Mouse (Mus musculus) midbrain, embryonic 14.5 days (tissue): ENCODE measurements around the gene Cfap43. TPM values are rescaled to one million over a fixed set of nuclear protein-coding genes. Genes with fewer than 3 reads are reported as not detected.

ENCODE experiments used
- ATAC-seq: fragments of 200-750 bp; cut with Nextera tagmentation; 2 replicates; pipeline ENCODE4 v1.8.0; 2017; ENCODE audit warnings: moderate number of reproducible peaks, moderate library complexity; ENCODE audit not compliant: low FRiP score, low TSS enrichment
- DNase-seq: peaks from one replicate; pipeline ENCODE4 v3.0.0-alpha.2; 2015
- H3K27ac ChIP-seq: fragments of 300-500 bp; sonication (generic); replicated peaks from 2 replicates; pipeline ENCODE4 v1.5.1; 2014; ENCODE audit warnings: mild to moderate bottlenecking, low read depth, low read length, moderate library complexity
- H3K27me3 ChIP-seq: fragments of 300-500 bp; sonication (generic); 2 replicates; pipeline ENCODE4 v1.6.1; 2014; ENCODE audit warnings: low read length, control low read depth, mixed read lengths; ENCODE audit not compliant: control insufficient read depth, insufficient read depth
- H3K36me3 ChIP-seq: fragments of 300-500 bp; sonication (generic); 2 replicates; pipeline ENCODE4 v1.6.1; 2014; ENCODE audit warnings: low read length, control low read depth; ENCODE audit not compliant: control insufficient read depth, insufficient read depth
- H3K4me1 ChIP-seq: fragments of 300-500 bp; sonication (generic); 2 replicates; pipeline ENCODE4 v1.6.1; 2014; ENCODE audit warnings: mild to moderate bottlenecking, antibody characterized with exemption, low read length, control low read depth; ENCODE audit not compliant: control insufficient read depth, insufficient read depth
- H3K4me2 ChIP-seq: fragments of 300-500 bp; sonication (generic); 2 replicates; pipeline ENCODE4 v1.6.1; 2014; ENCODE audit warnings: mild to moderate bottlenecking, low read length, moderate library complexity
- H3K4me3 ChIP-seq: fragments of 300-500 bp; sonication (generic); replicated peaks from 2 replicates; pipeline ENCODE4 v1.5.1; 2014; ENCODE audit warnings: low read depth, low read length
- H3K9ac ChIP-seq: fragments of 300-500 bp; sonication (generic); replicated peaks from 2 replicates; pipeline ENCODE4 v1.6.1; 2014; ENCODE audit warnings: mild to moderate bottlenecking, low read length, moderate library complexity
- H3K9me3 ChIP-seq: fragments of 300-500 bp; sonication (generic); 2 replicates; pipeline ENCODE4 v1.6.1; 2016; ENCODE audit warnings: low read length, control low read depth, mixed read lengths; ENCODE audit not compliant: control insufficient read depth
- WGBS: fragments of 180-500 bp; shearing (Covaris S2); extraction: QIAGEN DNeasy Blood & Tissue Kit; methylation state at CpG from one replicate; pipeline ENCODE4 v1.1.7; 2014; 5-methylcytosine and 5-hydroxymethylcytosine counted together
- polyA plus RNA-seq: library from polyadenylated mRNA; unstranded; fragments of >200 nt; fragmentation: Nextera tagmentation; extraction: Ambion mirVana; gene quantifications from 2 replicates; pipeline ENCODE4 v1.2.1, GENCODE M21; 2014

Gene Cfap43
- polyA plus RNA-seq, 1 experiment from 2014 or later: 0.47 TPM

DNA sequence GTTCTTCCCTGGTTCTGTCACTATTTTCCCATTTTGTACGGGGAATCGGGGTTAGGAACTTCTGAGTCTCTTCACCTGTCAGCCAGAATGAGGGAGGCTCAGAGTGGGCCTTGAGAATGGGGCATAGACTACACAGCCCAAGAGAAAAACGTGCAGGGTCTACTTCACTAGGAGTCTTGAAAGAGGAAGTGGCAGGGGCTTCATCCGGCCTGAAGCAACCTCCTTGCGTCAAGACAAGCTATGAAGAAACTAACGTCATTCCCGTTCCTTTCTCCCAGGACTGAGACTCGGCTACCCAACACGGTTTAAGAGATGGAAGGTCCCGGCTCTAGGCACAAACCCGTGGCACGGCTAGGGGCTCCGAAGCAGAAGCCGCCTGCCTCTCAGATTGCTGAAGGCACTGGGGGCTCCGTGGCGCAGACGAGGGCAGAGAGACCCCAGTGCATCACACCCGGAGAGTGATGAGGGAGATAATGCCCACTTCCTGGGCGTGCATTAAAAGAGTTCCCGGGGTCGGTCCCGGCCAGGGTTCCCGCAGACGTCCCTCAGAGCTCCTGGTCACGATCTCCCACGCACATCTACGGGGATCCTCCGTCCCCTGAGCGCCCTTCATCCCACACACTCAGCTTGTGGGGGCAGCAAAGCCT is 509 bp downstream of the Cfap43 start:
- H3K9me3 ChIP-seq: no peaks in the 10 kb centered on the region
- peak; percentile 47 for ATAC-seq
- peaks cover 22% of the 10 kb centered on the region for H3K4me1 ChIP-seq
- H3K4me2 ChIP-seq: peak overlapping the region; percentile 88
- H3K36me3 ChIP-seq: no peaks in the 10 kb centered on the region
- DNase-seq: peak; percentile 58
- H3K27me3 ChIP-seq: no peaks in the 10 kb centered on the region
- peak overlapping the region; percentile 75 for H3K9ac ChIP-seq
- peak overlapping the region; percentile 83 for H3K27ac ChIP-seq
- 1% methylated on average over 29 of the region's 29 CpGs for WGBS
- peak overlapping the region; percentile 71 for H3K4me3 ChIP-seq

DNA sequence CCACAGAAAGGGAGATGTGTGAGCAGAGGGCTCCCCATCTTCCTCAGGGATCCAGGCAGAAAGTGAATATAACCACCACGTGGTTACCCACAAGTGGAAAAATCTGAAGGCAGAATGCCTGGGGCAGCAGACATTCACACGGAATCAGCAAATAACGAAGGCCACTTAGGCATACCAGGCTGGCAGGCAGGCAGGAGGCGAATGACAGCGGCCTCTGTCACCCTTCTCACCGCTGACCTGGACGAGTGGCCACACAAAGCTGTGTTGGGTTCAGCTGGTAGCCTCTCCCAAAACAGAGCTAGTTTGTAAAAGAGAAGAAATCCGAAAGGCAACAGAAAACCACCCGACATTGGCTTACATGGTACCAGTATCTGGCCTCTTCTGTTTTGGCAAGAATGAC is 1.1 kb downstream of the Cfap43 start:
- WGBS: 10% methylated on average over 9 of the region's 9 CpGs
- peak overlapping the region; percentile 71 for H3K4me3 ChIP-seq

DNA sequence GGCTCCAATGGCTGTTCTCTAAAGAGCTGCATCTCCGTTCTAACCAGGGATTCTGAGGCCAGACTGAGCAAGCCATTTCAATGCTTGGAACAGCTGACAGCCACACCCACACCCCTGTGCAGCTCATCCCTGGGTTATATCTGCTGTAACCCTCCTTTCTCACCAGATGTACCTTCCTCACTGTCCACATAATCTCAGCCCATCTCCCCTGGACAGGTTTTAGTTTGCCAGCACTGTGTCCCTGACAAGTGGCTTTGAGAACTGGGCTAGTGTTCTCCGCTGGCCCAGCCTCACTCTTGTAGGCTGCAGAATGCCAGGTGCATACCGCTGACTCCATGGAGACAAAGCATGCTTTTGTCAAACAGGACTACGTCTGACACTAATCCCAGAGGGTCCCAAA is 1.7 kb downstream of the Cfap43 start:
- 9% methylated on average over 4 of the region's 4 CpGs for WGBS
- H3K27me3 ChIP-seq: no peaks in the 10 kb centered on the region
- H3K4me2 ChIP-seq: peak overlapping the region; percentile 88
- H3K4me1 ChIP-seq: peaks cover 22% of the 10 kb centered on the region
- ATAC-seq (no peak), DNase-seq (peak; percentile 29)
- H3K27ac ChIP-seq: no peak overlapping the region
- H3K9ac ChIP-seq: peak overlapping the region; percentile 2
- H3K4me3 ChIP-seq: 0 out of 2 replicates have a peak overlapping the region, but pooled peaks have one; percentile 71
- H3K9me3 ChIP-seq: no peaks in the 10 kb centered on the region
- no peaks in the 10 kb centered on the region for H3K36me3 ChIP-seq

More for the DNA sequence above, 1.1 kb downstream of the Cfap43 start:
- H3K27me3 ChIP-seq: no peaks in the 10 kb centered on the region
- ATAC-seq: no peak
- peak overlapping the region; percentile 88 for H3K4me2 ChIP-seq
- peak; percentile 23 for DNase-seq
- H3K27ac ChIP-seq: no peak overlapping the region
- no peaks in the 10 kb centered on the region for H3K36me3 ChIP-seq
- no peaks in the 10 kb centered on the region for H3K9me3 ChIP-seq
- peaks cover 22% of the 10 kb centered on the region for H3K4me1 ChIP-seq
- H3K9ac ChIP-seq: peak overlapping the region; percentile 2

DNA sequence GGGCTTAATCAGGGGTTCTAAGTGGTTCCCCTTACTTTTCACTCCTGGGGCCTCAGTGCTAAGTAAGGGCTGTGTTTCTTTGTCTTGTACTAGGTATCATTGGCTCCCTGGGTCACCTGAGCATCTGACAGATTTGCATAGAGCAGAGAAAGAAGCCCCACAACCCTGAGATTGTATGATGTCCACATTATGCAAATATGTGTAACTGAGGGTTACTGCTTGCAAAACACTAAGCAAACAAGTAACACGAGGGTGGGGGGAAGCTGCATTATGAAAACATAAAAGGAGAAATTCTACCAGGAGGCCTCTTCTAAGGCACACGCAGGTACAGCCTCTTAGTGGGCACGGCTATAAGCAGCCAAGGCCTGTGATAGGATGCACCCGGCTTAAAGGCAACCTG is 3.8 kb downstream of the Cfap43 start:
- Histone ChIP-seq H3K9ac (no peak overlapping the region), H3K4me1 (peaks cover 24% of the 10 kb centered on the region), H3K27me3 (no peaks in the 10 kb centered on the region), H3K27ac (no peak overlapping the region), H3K36me3 (no peaks in the 10 kb centered on the region), H3K4me3 (no peak overlapping the region), H3K4me2 (no peak overlapping the region), H3K9me3 (no peaks in the 10 kb centered on the region)
- WGBS: 85% methylated on average over 4 of the region's 4 CpGs
- DNase-seq (no peak), ATAC-seq (no peak)

DNA sequence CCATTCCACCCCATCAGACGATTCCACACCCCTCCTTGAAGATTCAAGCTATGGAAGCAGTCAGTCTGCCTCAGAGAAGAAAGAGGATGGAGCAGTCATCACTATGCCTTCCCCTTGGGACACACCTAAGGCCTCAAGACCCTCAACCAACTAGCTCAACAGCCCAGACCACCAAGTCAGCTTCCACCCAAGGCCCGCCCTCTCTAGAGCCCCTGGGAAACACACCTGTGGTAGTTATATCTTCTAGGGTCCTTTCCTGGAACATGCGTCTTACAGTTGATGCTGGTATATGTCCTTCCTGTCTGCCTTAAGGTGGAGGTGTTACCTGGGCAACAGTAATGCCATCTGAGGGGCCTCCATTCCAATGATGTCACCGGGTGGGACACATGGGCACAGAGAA is 4.9 kb downstream of the Cfap43 start:
- ATAC-seq (no peak), DNase-seq (no peak)
- WGBS: 97% methylated on average over 4 of the region's 4 CpGs
- Histone ChIP-seq H3K36me3 (no peaks in the 10 kb centered on the region), H3K9me3 (no peaks in the 10 kb centered on the region), H3K4me3 (no peak overlapping the region), H3K9ac (no peak overlapping the region), H3K27me3 (no peaks in the 10 kb centered on the region), H3K4me1 (peaks cover 30% of the 10 kb centered on the region), H3K4me2 (no peak overlapping the region), H3K27ac (no peak overlapping the region)

DNA sequence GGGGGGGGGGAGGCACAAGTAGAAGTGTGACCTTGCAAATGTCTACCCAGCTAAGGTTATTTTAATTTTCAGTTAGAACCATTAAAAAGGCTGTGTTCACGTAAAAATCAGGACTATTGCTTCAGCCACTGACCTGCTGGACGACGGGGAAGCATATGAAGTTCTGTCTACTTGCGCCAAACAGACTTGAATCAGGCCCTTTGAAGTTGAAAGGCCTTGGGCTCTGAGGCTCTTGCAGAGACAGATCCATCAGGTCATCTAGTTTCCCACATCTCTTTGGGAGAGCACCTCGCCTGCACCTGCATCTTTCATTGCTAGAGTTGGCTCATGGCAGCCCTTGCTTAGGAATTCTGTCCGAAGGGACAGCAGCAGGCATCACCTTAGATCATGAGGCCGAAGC is 5.7 kb downstream of the Cfap43 start:
- H3K4me2 ChIP-seq: no peak overlapping the region
- no peaks in the 10 kb centered on the region for H3K36me3 ChIP-seq
- H3K9ac ChIP-seq: no peak overlapping the region
- H3K9me3 ChIP-seq: no peaks in the 10 kb centered on the region
- no peaks in the 10 kb centered on the region for H3K27me3 ChIP-seq
- ATAC-seq (no peak), DNase-seq (no peak)
- no peak overlapping the region for H3K27ac ChIP-seq
- H3K4me3 ChIP-seq: no peak overlapping the region
- H3K4me1 ChIP-seq: peaks cover 36% of the 10 kb centered on the region
- WGBS: 92% methylated on average over 7 of the region's 7 CpGs

DNA sequence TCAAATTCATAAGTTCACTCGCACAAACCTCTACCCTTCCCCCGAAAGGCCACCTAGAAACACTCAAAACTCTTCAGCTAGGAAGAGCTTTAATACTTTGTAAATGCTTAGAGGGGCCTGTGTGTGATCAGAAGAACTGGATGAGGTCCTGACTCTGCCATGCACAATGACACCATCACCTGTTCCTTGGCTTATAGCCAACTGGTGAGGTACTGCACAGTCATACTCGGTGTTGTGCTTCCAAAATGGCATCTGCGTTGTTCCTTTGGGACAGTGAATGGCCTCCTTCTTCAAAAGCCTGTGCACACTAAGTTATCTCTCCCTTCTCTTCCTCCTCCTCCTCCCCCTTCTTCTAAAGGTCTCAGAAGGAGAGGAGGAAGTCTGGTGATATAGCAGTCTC is 8.3 kb downstream of the Cfap43 start:
- WGBS: 91% methylated on average over 4 of the region's 4 CpGs
- no peak for ATAC-seq
- no peak overlapping the region for H3K4me2 ChIP-seq
- no peaks in the 10 kb centered on the region for H3K9me3 ChIP-seq
- H3K9ac ChIP-seq: no peak overlapping the region
- no peaks in the 10 kb centered on the region for H3K36me3 ChIP-seq
- H3K27ac ChIP-seq: peak overlapping the region; percentile 95
- no peak overlapping the region for H3K4me3 ChIP-seq
- H3K4me1 ChIP-seq: peaks cover 20% of the 10 kb centered on the region
- no peak for DNase-seq
- no peaks in the 10 kb centered on the region for H3K27me3 ChIP-seq

DNA sequence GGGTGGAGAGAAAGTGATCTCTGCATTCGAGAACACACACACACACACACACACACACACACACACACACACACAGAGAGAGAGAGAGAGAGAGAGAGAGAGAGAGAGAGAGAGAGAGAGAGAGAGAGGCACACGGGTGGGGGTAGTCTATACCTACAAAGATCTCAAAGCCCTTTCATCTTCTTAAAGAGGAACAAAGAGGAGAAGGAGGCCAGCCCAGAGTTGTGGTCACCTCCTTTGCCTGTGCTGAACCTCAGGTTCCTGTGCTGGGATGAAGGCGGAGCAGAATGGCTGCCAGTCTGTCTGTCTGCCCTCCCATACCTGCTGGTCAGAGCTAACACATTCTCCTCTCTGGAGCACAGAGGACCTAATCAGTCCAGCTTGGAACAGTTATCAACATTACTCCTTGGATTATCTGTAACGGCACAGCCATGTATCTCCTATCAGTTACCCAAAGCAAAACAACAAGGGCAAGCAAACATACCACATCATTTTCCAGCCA is 8.9 kb downstream of the Cfap43 start:
- Histone ChIP-seq H3K9ac (peak overlapping the region; percentile 65), H3K4me1 (peaks cover 20% of the 10 kb centered on the region), H3K27me3 (no peaks in the 10 kb centered on the region), H3K4me3 (peak overlapping the region; percentile 19; the same call in 1 of the 2 replicates), H3K4me2 (peak overlapping the region; percentile 55), H3K36me3 (no peaks in the 10 kb centered on the region), H3K27ac (peak overlapping the region; percentile 95), H3K9me3 (no peaks in the 10 kb centered on the region)
- DNase-seq (no peak), ATAC-seq (peak; percentile 9; the same call in 1 of the 2 replicates)
- 34% methylated on average over 4 of the region's 4 CpGs for WGBS
